Mouse (Mus musculus) heart, postnatal 0 days (tissue): ENCODE results near the gene Aktip. TPM values are rescaled to one million over a fixed set of nuclear protein-coding genes. Genes with fewer than 3 reads are reported as not detected.

Source experiments
- ATAC-seq: fragments of 200-750 bp; cut with Nextera tagmentation; 2 replicates; pipeline ENCODE4 v1.8.0; 2017; ENCODE audit warnings: low read depth, moderate number of reproducible peaks, moderate library complexity; ENCODE audit not compliant: insufficient read depth
- DNase-seq: peaks from one replicate; pipeline ENCODE4 v3.0.0-alpha.2; 2016; ENCODE audit warnings: low spot score
- H3K27ac ChIP-seq: fragments of 300-500 bp; sonication (generic); 2 replicates; pipeline ENCODE4 v1.5.1; 2014; ENCODE audit warnings: low read depth, mild to moderate bottlenecking
- H3K27me3 ChIP-seq: fragments of 300-500 bp; sonication (generic); 2 replicates; pipeline ENCODE4 v1.6.1; 2014; ENCODE audit warnings: low read length, mixed read lengths; ENCODE audit not compliant: control insufficient read depth, insufficient read depth
- H3K36me3 ChIP-seq: fragments of 300-500 bp; sonication (generic); replicated peaks from 2 replicates; pipeline ENCODE4 v1.6.1; 2014; ENCODE audit warnings: low read length, mixed read lengths; ENCODE audit not compliant: control insufficient read depth, insufficient read depth
- H3K4me1 ChIP-seq: fragments of 300-500 bp; sonication (generic); 2 replicates; pipeline ENCODE4 v1.6.1; 2014; ENCODE audit warnings: antibody characterized with exemption; ENCODE audit not compliant: control insufficient read depth, insufficient read depth
- H3K4me2 ChIP-seq: fragments of 300-500 bp; sonication (generic); 2 replicates; pipeline ENCODE4 v1.6.1; 2014; ENCODE audit warnings: low read depth, mild to moderate bottlenecking, low read length, moderate library complexity
- H3K4me3 ChIP-seq: fragments of 300-500 bp; sonication (generic); 2 replicates; pipeline ENCODE4 v1.5.1; 2014; ENCODE audit warnings: low read depth, low read length
- H3K9ac ChIP-seq: fragments of 300-500 bp; sonication (generic); replicated peaks from 2 replicates; pipeline ENCODE4 v1.6.1; 2014; ENCODE audit warnings: low read depth, low read length, mixed read lengths
- H3K9me3 ChIP-seq: fragments of 300-500 bp; sonication (generic); replicated peaks from 2 replicates; pipeline ENCODE4 v1.6.1; 2016; ENCODE audit warnings: low read length; ENCODE audit not compliant: control insufficient read depth
- CTCF ChIP-seq: IDR thresholded peaks from 2 replicates; pipeline ENCODE4 v1.5.1; 2016; ENCODE audit warnings: antibody characterized with exemption, control low read depth, low read depth
- EP300 ChIP-seq: IDR thresholded peaks from 2 replicates; pipeline ENCODE4 v1.6.1; 2016; ENCODE audit warnings: antibody characterized with exemption, low read depth
- WGBS: fragments of 180-500 bp; shearing (Covaris S2); extraction: QIAGEN DNeasy Blood & Tissue Kit; methylation state at CpG from one replicate; pipeline ENCODE4 v1.1.7; 2014; 5-methylcytosine and 5-hydroxymethylcytosine counted together
- polyA plus RNA-seq: library from polyadenylated mRNA; unstranded; fragments of >200 nt; fragmentation: Nextera tagmentation; extraction: Ambion mirVana; gene quantifications from 2 replicates; pipeline ENCODE4 v1.2.1, GENCODE M21; 2015
- total RNA-seq: library from RNA; depleted of rRNA; stranded (reverse); fragments of >200 nt; gene quantifications from 2 replicates; pipeline ENCODE4 v1.2.3, GENCODE M21; 2014; ENCODE audit warnings: low replicate concordance

The Aktip gene
- total and polyA plus RNA-seq, 2 experiments from 2014 or later, result 43.0 to 60.1 TPM

- H3K9me3 ChIP-seq, result no peaks in the 10 kb centered on the region
- no peaks in the 10 kb centered on the region for H3K4me1 ChIP-seq
- H3K36me3 ChIP-seq, result 0 out of 2 replicates have a peak, but pooled peaks cover 3% of the 10 kb centered on the region
- TF ChIP-seq EP300 (no peak), CTCF (no peak)
- H3K4me3 ChIP-seq, result no peak overlapping the region
- no peak overlapping the region for H3K4me2 ChIP-seq
- ATAC-seq (no peak), DNase-seq (no peak)
- 88% methylated on average over 5 of the region's 5 CpGs for WGBS
- H3K9ac ChIP-seq, result no peak overlapping the region
- H3K27ac ChIP-seq, result no peak overlapping the region
- H3K27me3 ChIP-seq, result no peaks in the 10 kb centered on the region
Observed at GRCm38 (mm10) chr8:91217062-91217905, 17.5 kb upstream of the Aktip start.

GRCm38 (mm10) chr8:91214287-91214686 lies 14.5 kb upstream of the Aktip start:
- Histone ChIP-seq H3K4me2 (no peak overlapping the region), H3K9me3 (no peaks in the 10 kb centered on the region), H3K27ac (no peak overlapping the region), H3K4me3 (no peak overlapping the region), H3K9ac (no peak overlapping the region), H3K36me3 (0 out of 2 replicates have a peak, but pooled peaks cover 3% of the 10 kb centered on the region), H3K4me1 (no peaks in the 10 kb centered on the region), H3K27me3 (no peaks in the 10 kb centered on the region)
- WGBS, result 63% methylated on average over 3 of the region's 3 CpGs
- TF ChIP-seq CTCF, result no peak
- ATAC-seq, result no peak
- no peak for DNase-seq

DNA sequence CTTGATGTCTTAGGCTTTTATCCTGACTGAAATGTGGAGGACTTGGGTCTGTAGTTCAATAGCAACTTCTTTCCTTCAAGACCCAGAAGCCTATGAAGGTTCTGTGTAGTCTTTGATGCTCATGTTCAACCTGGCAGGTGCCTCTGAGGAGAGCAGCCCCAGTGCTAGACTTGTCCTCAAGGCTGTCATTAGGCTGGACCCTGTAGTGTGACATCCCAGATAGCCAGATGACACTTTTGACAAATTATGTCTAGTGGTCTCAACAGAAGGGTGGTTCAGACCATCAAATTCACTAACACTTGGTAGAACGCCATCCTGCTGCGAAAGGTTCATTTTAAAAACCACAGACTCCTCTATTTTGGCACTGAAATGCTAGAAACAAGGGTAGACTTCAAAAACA lies 13.2 kb upstream of the Aktip start:
- Histone ChIP-seq H3K27me3 (no peaks in the 10 kb centered on the region), H3K9me3 (no peaks in the 10 kb centered on the region), H3K36me3 (no peaks in the 10 kb centered on the region), H3K4me2 (no peak overlapping the region), H3K9ac (no peak overlapping the region), H3K4me1 (no peaks in the 10 kb centered on the region), H3K27ac (no peak overlapping the region), H3K4me3 (no peak overlapping the region)
- DNase-seq (no peak), ATAC-seq (no peak)
- 94% methylated on average over 2 of the region's 2 CpGs for WGBS
- TF ChIP-seq EP300 (no peak), CTCF (no peak)

DNA sequence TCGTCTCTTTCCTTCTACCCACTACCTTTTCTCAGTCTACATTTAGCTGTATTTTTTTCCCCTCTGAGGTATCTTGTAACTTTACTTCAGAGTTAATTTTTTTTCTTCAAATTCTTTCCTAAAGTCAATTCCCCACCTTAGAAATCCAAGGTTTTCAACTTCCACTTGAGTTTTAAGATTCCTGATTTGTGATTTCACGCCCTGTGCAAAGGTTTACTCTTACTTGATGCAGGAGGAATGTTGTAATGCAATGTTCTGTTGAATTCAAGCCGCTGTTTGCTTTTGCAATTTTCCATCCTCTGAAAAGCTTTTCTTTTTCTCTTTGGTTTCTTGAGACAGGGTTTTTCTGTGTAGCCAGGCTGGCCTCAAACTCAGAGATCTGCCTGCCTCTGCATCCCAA lies 9.9 kb upstream of the Aktip start:
- Histone ChIP-seq H3K27me3 (no peaks in the 10 kb centered on the region), H3K4me3 (no peak overlapping the region), H3K9me3 (no peaks in the 10 kb centered on the region), H3K4me2 (no peak overlapping the region), H3K36me3 (no peaks in the 10 kb centered on the region), H3K9ac (no peak overlapping the region), H3K27ac (no peak overlapping the region), H3K4me1 (no peaks in the 10 kb centered on the region)
- DNase-seq (no peak), ATAC-seq (no peak)
- TF ChIP-seq CTCF, result no peak
- no peak for TF ChIP-seq EP300
- 77% methylated on average over 3 of the region's 3 CpGs for WGBS

GRCm38 (mm10) chr8:91207676-91208075 lies 7.9 kb upstream of the Aktip start:
- no peak for TF ChIP-seq EP300
- TF ChIP-seq CTCF, result no peak
- Histone ChIP-seq H3K27ac (no peak overlapping the region), H3K4me2 (no peak overlapping the region), H3K4me3 (no peak overlapping the region), H3K9ac (no peak overlapping the region), H3K9me3 (no peaks in the 10 kb centered on the region), H3K4me1 (no peaks in the 10 kb centered on the region), H3K36me3 (no peaks in the 10 kb centered on the region), H3K27me3 (no peaks in the 10 kb centered on the region)
- 31% methylated on average over 2 of the region's 2 CpGs for WGBS
- ATAC-seq (no peak), DNase-seq (no peak)

DNA sequence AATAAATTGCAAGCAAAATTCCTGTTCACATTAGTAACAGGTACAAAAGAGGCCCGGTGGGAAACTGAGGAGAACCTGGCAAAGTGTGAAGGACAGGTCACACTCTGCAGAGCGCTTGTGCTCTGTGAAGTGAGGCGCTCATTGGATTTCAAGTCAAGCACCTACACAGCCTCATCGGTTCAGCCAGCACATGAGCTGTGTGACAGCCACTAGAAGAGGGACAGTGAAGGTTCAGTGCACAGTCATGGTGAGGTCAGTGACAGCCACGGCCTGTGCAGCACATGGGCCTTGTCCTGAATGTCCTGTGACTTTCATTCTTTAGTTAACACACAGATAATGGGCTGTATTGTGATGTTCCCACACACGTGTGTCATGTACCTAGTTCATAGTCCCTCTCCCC lies 6.1 kb upstream of the Aktip start:
- ATAC-seq (no peak), DNase-seq (no peak)
- Histone ChIP-seq H3K4me2 (no peak overlapping the region), H3K27ac (no peak overlapping the region), H3K9ac (no peak overlapping the region), H3K36me3 (no peaks in the 10 kb centered on the region), H3K4me3 (no peak overlapping the region), H3K4me1 (no peaks in the 10 kb centered on the region), H3K9me3 (no peaks in the 10 kb centered on the region), H3K27me3 (no peaks in the 10 kb centered on the region)
- 47% methylated on average over 6 of the region's 6 CpGs for WGBS
- TF ChIP-seq EP300 (no peak), CTCF (no peak)
